Mouse (Mus musculus): ENCODE measurements at regions not wholly inside any gene's neighbourhood (a gene's known extent, or its start where the extent isn't known, plus 50 kb on each side); places are given as distances from the start of the nearest gene placed in this dataset.

GRCm38 (mm10) chr13:78784285-78784684 is 584.7 kb upstream of the Nr2f1 start:
- TF ChIP-seq EP300 (optimal IDR thresholded peaks at IDR 0.05) (no peak), CTCF (IDR thresholded peaks at IDR 0.05; ENCODE audit: low read depth) (no peak)

Data from stomach, postnatal 0 days (tissue).